Mouse (Mus musculus): ENCODE measurements around the gene Cbx7. TPM values are rescaled to one million over a fixed set of nuclear protein-coding genes. Genes with fewer than 3 reads are reported as not detected.

Gene Cbx7
- total and polyA plus RNA-seq, 3 experiments, result 2.9 to 11.1 TPM; not detected in 1

- H3K27ac ChIP-seq (ENCODE audit: control insufficient read depth, low read depth, low read length), result no peak overlapping the region
- TF ChIP-seq POLR2AphosphoS2 (IDR thresholded peaks at IDR 0.05; ENCODE audit: low read length) (no peak), MAZ (IDR thresholded peaks at IDR 0.05; ENCODE audit: low read depth, low read length) (no peak), ELF1 (IDR thresholded peaks at IDR 0.05; ENCODE audit: low read depth, low read length) (no peak), ZNF384 (IDR thresholded peaks at IDR 0.05; ENCODE audit: low read depth, low read length) (peak; percentile 60), JUND (IDR thresholded peaks at IDR 0.05; ENCODE audit: low read depth, low read length) (no peak), TCF12 (IDR thresholded peaks at IDR 0.05; ENCODE audit: low read depth, low read length) (no peak), UBTF (IDR thresholded peaks at IDR 0.05; ENCODE audit: borderline replicate concordance, insufficient read depth, low read depth, low read length) (no peak), MXI1 (IDR thresholded peaks at IDR 0.05; ENCODE audit: low read depth, low read length) (no peak), GATA1 (IDR thresholded peaks at IDR 0.05; ENCODE audit: low read depth, low read length) (no peak), USF2 (IDR thresholded peaks at IDR 0.05; ENCODE audit: borderline replicate concordance in 1 of 2, insufficient read depth in 1 of 2, low read depth in 1 of 2, low read length in 2 of 2) (no peak), BHLHE40 (IDR thresholded peaks at IDR 0.05; ENCODE audit: borderline replicate concordance, low read depth, low read length) (no peak), NELFE (IDR thresholded peaks at IDR 0.05; ENCODE audit: low read depth, low read length) (no peak), EP300 (IDR thresholded peaks at IDR 0.05; ENCODE audit: low read depth in 1 of 2, low read length in 2 of 2) (no peak), RCOR1 (IDR thresholded peaks at IDR 0.05; ENCODE audit: low read depth, low read length) (no peak), CHD1 (IDR thresholded peaks at IDR 0.05; ENCODE audit: low read depth, low read length) (no peak), E2F4 (IDR thresholded peaks at IDR 0.05; ENCODE audit: borderline replicate concordance, low read depth, low read length) (no peak), ZC3H11A (IDR thresholded peaks at IDR 0.05; ENCODE audit: low read depth, low read length) (no peak), MYB (IDR thresholded peaks at IDR 0.05; ENCODE audit: low read depth, low read length) (no peak), NRF1 (IDR thresholded peaks at IDR 0.05; ENCODE audit: insufficient read depth, low read depth, low read length, poor library complexity, severe bottlenecking) (no peak), RAD21 (IDR thresholded peaks at IDR 0.05; ENCODE audit: low read depth, low read length) (peak; percentile 32), ZKSCAN1 (IDR thresholded peaks at IDR 0.05; ENCODE audit: low read depth, low read length) (no peak), KAT2A (conservative IDR thresholded peaks at IDR 0.05; ENCODE audit: low read depth, low read length) (no peak), MAX (IDR thresholded peaks at IDR 0.05; ENCODE audit: low read length) (no peak), TBP (IDR thresholded peaks at IDR 0.05; ENCODE audit: low read depth, low read length) (no peak), GABPA (IDR thresholded peaks at IDR 0.05; ENCODE audit: low read depth, low read length) (no peak), ETS1 (IDR thresholded peaks at IDR 0.05; ENCODE audit: low read depth, low read length) (no peak), CTCF (IDR thresholded peaks at IDR 0.05 in 2 of 3, conservative IDR thresholded peaks at IDR 0.05 in 1 of 3; ENCODE audit: control insufficient read depth in 1 of 3, insufficient read depth in 1 of 3, low read depth in 2 of 3, low read length in 3 of 3, poor library complexity in 1 of 3, severe bottlenecking in 1 of 3) (peak in 1 of 3 experiments; percentile 58; a peak in 2 of 6 replicates), USF1 (IDR thresholded peaks at IDR 0.05; ENCODE audit: low read depth, low read length) (no peak), TAL1 (IDR thresholded peaks at IDR 0.05; ENCODE audit: low read length) (no peak), SIN3A (IDR thresholded peaks at IDR 0.05; ENCODE audit: low read length) (no peak), MYC (IDR thresholded peaks at IDR 0.05; ENCODE audit: low read depth, low read length) (peak; percentile 85), POLR2AphosphoS5 (IDR thresholded peaks at IDR 0.05; ENCODE audit: borderline replicate concordance, low read depth, low read length) (no peak), CHD2 (IDR thresholded peaks at IDR 0.05; ENCODE audit: low read length) (no peak), HCFC1 (IDR thresholded peaks at IDR 0.05; ENCODE audit: low read depth, low read length) (no peak), ZMIZ1 (IDR thresholded peaks at IDR 0.05; ENCODE audit: low read depth, low read length) (no peak), POLR2A (IDR thresholded peaks at IDR 0.05; ENCODE audit: control insufficient read depth in 1 of 2, insufficient read depth in 1 of 2, low read depth in 1 of 2, low read length in 2 of 2, poor library complexity in 1 of 2) (no peak), MEF2A (IDR thresholded peaks at IDR 0.05; ENCODE audit: extremely low read depth, insufficient replicate concordance, low read depth, low read length, poor library complexity, severe bottlenecking) (no peak)
Measured at GRCm38 (mm10) chr15:79867260-79868002, 103.5 kb downstream of the Cbx7 start.

More at GRCm38 (mm10) chr15:79867260-79868002, 103.5 kb downstream of the Cbx7 start:
- DNase-seq (ENCODE audit: low read depth, low spot score), result peak; percentile 69
- Histone ChIP-seq H3K79me2 (ENCODE audit: control insufficient read depth, insufficient read depth, low read length, poor library complexity) (no peaks in the 10 kb centered on the region), H3K9ac (ENCODE audit: control insufficient read depth, low read depth, low read length, poor library complexity, severe bottlenecking) (no peak overlapping the region), H3K4me1 (ENCODE audit: control insufficient read depth in 1 of 2, insufficient read depth in 2 of 2, low read length in 2 of 2) (no peaks in the 10 kb centered on the region), H3K9me3 (replicated peaks; ENCODE audit: insufficient read depth, low read length) (no peaks in the 10 kb centered on the region), H3K36me3 (ENCODE audit: control insufficient read depth in 1 of 2, insufficient read depth in 2 of 2, low read length in 2 of 2) (no peaks in the 10 kb centered on the region), H3K4me3 (ENCODE audit: control insufficient read depth in 1 of 2, insufficient read depth in 1 of 2, low read depth in 2 of 2, low read length in 2 of 2) (no peak overlapping the region), H3K27me3 (ENCODE audit: control insufficient read depth in 1 of 2, insufficient read depth in 2 of 2, low read length in 2 of 2) (peaks cover 0 to 2% of the 10 kb centered on the region in 2 experiments; a peak in 1 of 4 replicates)

Data from MEL (cell line).